Mouse (Mus musculus) forebrain, embryonic 11.5 days (tissue): ENCODE measurements around the gene Tbc1d8. TPM values are rescaled to one million over a fixed set of nuclear protein-coding genes. Genes with fewer than 3 reads are reported as not detected.

Source experiments
- ATAC-seq: fragments of 200-750 bp; cut with Nextera tagmentation; replicated peaks from 2 replicates; pipeline ENCODE4 v1.8.0; 2017; ENCODE audit warnings: moderate TSS enrichment; ENCODE audit not compliant: low FRiP score
- DNase-seq: peaks from one replicate; pipeline ENCODE4 v3.0.0-alpha.2; 2017; ENCODE audit warnings: low spot score
- H3K27ac ChIP-seq: fragments of 300-500 bp; sonication (generic); 2 replicates; pipeline ENCODE4 v1.5.1; 2014; ENCODE audit warnings: low read depth, low read length
- H3K27me3 ChIP-seq: fragments of 300-500 bp; sonication (generic); 2 replicates; pipeline ENCODE4 v1.6.1; 2014; ENCODE audit warnings: mild to moderate bottlenecking, low read length, mixed read lengths; ENCODE audit not compliant: control insufficient read depth, insufficient read depth
- H3K36me3 ChIP-seq: fragments of 300-500 bp; sonication (generic); 2 replicates; pipeline ENCODE4 v1.6.1; 2014; ENCODE audit warnings: mild to moderate bottlenecking, low read length, moderate library complexity, mixed read lengths; ENCODE audit not compliant: control insufficient read depth, insufficient read depth
- H3K4me1 ChIP-seq: fragments of 300-500 bp; sonication (generic); replicated peaks from 2 replicates; pipeline ENCODE4 v1.6.1; 2014; ENCODE audit warnings: low read length, mixed read lengths; ENCODE audit not compliant: control insufficient read depth, insufficient read depth
- H3K4me2 ChIP-seq: fragments of 300-500 bp; sonication (generic); 2 replicates; pipeline ENCODE4 v1.6.1; 2014; ENCODE audit warnings: low read depth, mild to moderate bottlenecking, low read length, moderate library complexity, mixed read lengths; ENCODE audit not compliant: severe bottlenecking
- H3K4me3 ChIP-seq: fragments of 300-500 bp; sonication (generic); 2 replicates; pipeline ENCODE4 v1.5.1; 2014; ENCODE audit warnings: low read depth, low read length
- H3K9ac ChIP-seq: fragments of 300-500 bp; sonication (generic); 2 replicates; pipeline ENCODE4 v1.6.1; 2014; ENCODE audit warnings: low read length
- H3K9me3 ChIP-seq: fragments of 300-500 bp; sonication (generic); 2 replicates; pipeline ENCODE4 v1.6.1; 2016; ENCODE audit warnings: low read length, mixed read lengths; ENCODE audit not compliant: control insufficient read depth
- WGBS: fragments of 180-500 bp; shearing (Covaris S2); extraction: QIAGEN DNeasy Blood & Tissue Kit; methylation state at CpG from one replicate; pipeline ENCODE4 v1.1.7; 2014; 5-methylcytosine and 5-hydroxymethylcytosine counted together
- polyA plus RNA-seq: library from polyadenylated mRNA; unstranded; fragments of >200 nt; fragmentation: Nextera tagmentation; extraction: Ambion mirVana; gene quantifications from 2 replicates; pipeline ENCODE4 v1.2.1, GENCODE M21; 2014

The Tbc1d8 gene
- polyA plus RNA-seq, 1 experiment from 2014 or later: 6.5 TPM

- ATAC-seq (no peak), DNase-seq (no peak)
- no peak overlapping the region for H3K27ac ChIP-seq
- no peaks in the 10 kb centered on the region for H3K36me3 ChIP-seq
- no peak overlapping the region for H3K4me2 ChIP-seq
- WGBS: 83% methylated on average over 5 of the region's 5 CpGs
- H3K9me3 ChIP-seq: no peaks in the 10 kb centered on the region
- no peaks in the 10 kb centered on the region for H3K4me1 ChIP-seq
- H3K4me3 ChIP-seq: no peak overlapping the region
- H3K9ac ChIP-seq: no peak overlapping the region
- H3K27me3 ChIP-seq: no peaks in the 10 kb centered on the region
Measured at GRCm38 (mm10) chr1:39343242-39343641, 135.3 kb downstream of the Tbc1d8 start.

GRCm38 (mm10) chr1:39341807-39342206 is 136.7 kb downstream of the Tbc1d8 start:
- no peaks in the 10 kb centered on the region for H3K27me3 ChIP-seq
- H3K4me1 ChIP-seq: no peaks in the 10 kb centered on the region
- H3K9me3 ChIP-seq: no peaks in the 10 kb centered on the region
- H3K9ac ChIP-seq: no peak overlapping the region
- H3K4me2 ChIP-seq: no peak overlapping the region
- no peak for ATAC-seq
- no peak overlapping the region for H3K4me3 ChIP-seq
- DNase-seq: peak; percentile 9
- H3K27ac ChIP-seq: no peak overlapping the region
- 84% methylated on average over 4 of the region's 4 CpGs for WGBS
- H3K36me3 ChIP-seq: no peaks in the 10 kb centered on the region

- no peak overlapping the region for H3K4me3 ChIP-seq
- H3K9ac ChIP-seq: no peak overlapping the region
- 21% methylated on average over 8 of the region's 8 CpGs for WGBS
- no peak overlapping the region for H3K4me2 ChIP-seq
- H3K4me1 ChIP-seq: no peaks in the 10 kb centered on the region
- DNase-seq (peak; percentile 58), ATAC-seq (no peak)
- H3K9me3 ChIP-seq: no peaks in the 10 kb centered on the region
- no peak overlapping the region for H3K27ac ChIP-seq
- H3K27me3 ChIP-seq: no peaks in the 10 kb centered on the region
- no peaks in the 10 kb centered on the region for H3K36me3 ChIP-seq
Measured at GRCm38 (mm10) chr1:39340647-39341046, 137.9 kb downstream of the Tbc1d8 start.

GRCm38 (mm10) chr1:39340156-39340555 is 138.4 kb downstream of the Tbc1d8 start:
- Histone ChIP-seq H3K9ac (no peak overlapping the region), H3K4me2 (no peak overlapping the region), H3K4me3 (no peak overlapping the region), H3K9me3 (no peaks in the 10 kb centered on the region), H3K36me3 (no peaks in the 10 kb centered on the region), H3K27me3 (no peaks in the 10 kb centered on the region), H3K27ac (no peak overlapping the region), H3K4me1 (no peaks in the 10 kb centered on the region)
- DNase-seq (no peak), ATAC-seq (no peak)
- WGBS: 83% methylated on average over 6 of the region's 6 CpGs

- Histone ChIP-seq H3K9ac (no peak overlapping the region), H3K4me2 (no peak overlapping the region), H3K27me3 (no peaks in the 10 kb centered on the region), H3K9me3 (no peaks in the 10 kb centered on the region), H3K4me1 (no peaks in the 10 kb centered on the region), H3K4me3 (no peak overlapping the region), H3K27ac (no peak overlapping the region), H3K36me3 (no peaks in the 10 kb centered on the region)
- no peak for ATAC-seq
- 64% methylated on average over 5 of the region's 5 CpGs for WGBS
- DNase-seq: no peak
Measured at GRCm38 (mm10) chr1:39339455-39339854, 139.1 kb downstream of the Tbc1d8 start.

- Histone ChIP-seq H3K27me3 (no peaks in the 10 kb centered on the region), H3K27ac (no peak overlapping the region), H3K4me1 (no peaks in the 10 kb centered on the region), H3K9ac (no peak overlapping the region), H3K9me3 (no peaks in the 10 kb centered on the region), H3K4me2 (no peak overlapping the region), H3K36me3 (no peaks in the 10 kb centered on the region), H3K4me3 (no peak overlapping the region)
- no peak for ATAC-seq
- no peak for DNase-seq
- 77% methylated on average over 10 of the region's 10 CpGs for WGBS
Measured at GRCm38 (mm10) chr1:39338831-39339230, 139.7 kb downstream of the Tbc1d8 start.

GRCm38 (mm10) chr1:39336788-39337187 is 141.8 kb downstream of the Tbc1d8 start:
- Histone ChIP-seq H3K9me3 (no peaks in the 10 kb centered on the region), H3K36me3 (no peaks in the 10 kb centered on the region), H3K27me3 (no peaks in the 10 kb centered on the region), H3K4me2 (no peak overlapping the region), H3K4me1 (no peaks in the 10 kb centered on the region), H3K9ac (no peak overlapping the region), H3K4me3 (no peak overlapping the region), H3K27ac (no peak overlapping the region)
- DNase-seq: no peak
- WGBS: 85% methylated on average over 8 of the region's 8 CpGs
- ATAC-seq: no peak

GRCm38 (mm10) chr1:39335561-39336196 is 142.9 kb downstream of the Tbc1d8 start:
- Histone ChIP-seq H3K4me3 (no peak overlapping the region), H3K27me3 (no peaks in the 10 kb centered on the region), H3K36me3 (no peaks in the 10 kb centered on the region), H3K27ac (no peak overlapping the region), H3K9me3 (no peaks in the 10 kb centered on the region), H3K4me1 (no peaks in the 10 kb centered on the region), H3K4me2 (no peak overlapping the region), H3K9ac (no peak overlapping the region)
- DNase-seq (no peak), ATAC-seq (no peak)
- WGBS: 22% methylated on average over 15 of the region's 15 CpGs

GRCm38 (mm10) chr1:39332456-39332855 is 146.1 kb downstream of the Tbc1d8 start:
- ATAC-seq (no peak), DNase-seq (no peak)
- Histone ChIP-seq H3K4me1 (no peaks in the 10 kb centered on the region), H3K4me3 (no peak overlapping the region), H3K27ac (no peak overlapping the region), H3K27me3 (no peaks in the 10 kb centered on the region), H3K9ac (no peak overlapping the region), H3K9me3 (no peaks in the 10 kb centered on the region), H3K4me2 (no peak overlapping the region), H3K36me3 (no peaks in the 10 kb centered on the region)
- WGBS: 89% methylated on average over 4 of the region's 4 CpGs
